Mouse (Mus musculus) liver, embryonic 16.5 days (tissue): ENCODE measurements around the gene Prpsap2. TPM values are rescaled to one million over a fixed set of nuclear protein-coding genes. Genes with fewer than 3 reads are reported as not detected.
A peak's percentile ranks its signal among the peaks of the same experiment; 100 is the strongest.

ENCODE experiments used
- ATAC-seq: fragments of 200-750 bp; cut with Nextera tagmentation; 2 replicates; pipeline ENCODE4 v1.8.0; 2017; ENCODE audit warnings: low read depth, mild to moderate bottlenecking, moderate number of reproducible peaks, moderate library complexity
- H3K27ac ChIP-seq: fragments of 300-500 bp; sonication (generic); 2 replicates; pipeline ENCODE4 v1.5.1; 2014; ENCODE audit warnings: mild to moderate bottlenecking, low read length
- H3K27me3 ChIP-seq: fragments of 300-500 bp; sonication (generic); 2 replicates; pipeline ENCODE4 v1.6.1; 2014; ENCODE audit warnings: low read depth, low read length, mixed read lengths; ENCODE audit not compliant: control insufficient read depth, insufficient read depth
- H3K36me3 ChIP-seq: fragments of 300-500 bp; sonication (generic); 2 replicates; pipeline ENCODE4 v1.6.1; 2014; ENCODE audit warnings: mild to moderate bottlenecking; ENCODE audit not compliant: control insufficient read depth, insufficient read depth
- H3K4me1 ChIP-seq: fragments of 300-500 bp; sonication (generic); 2 replicates; pipeline ENCODE4 v1.6.1; 2014; ENCODE audit warnings: low read depth, low read length, mixed read lengths; ENCODE audit not compliant: control insufficient read depth
- H3K4me2 ChIP-seq: fragments of 300-500 bp; sonication (generic); 2 replicates; pipeline ENCODE4 v1.6.1; 2014; ENCODE audit warnings: low read depth, low read length, mixed read lengths
- H3K4me3 ChIP-seq: fragments of 300-500 bp; sonication (generic); 2 replicates; pipeline ENCODE4 v1.5.1; 2014; ENCODE audit warnings: low read depth, mild to moderate bottlenecking, low read length
- H3K9ac ChIP-seq: fragments of 300-500 bp; sonication (generic); 2 replicates; pipeline ENCODE4 v1.6.1; 2014; ENCODE audit warnings: low read depth, low read length
- H3K9me3 ChIP-seq: fragments of 300-500 bp; sonication (generic); replicated peaks from 2 replicates; pipeline ENCODE4 v1.6.1; 2016; ENCODE audit warnings: low read length; ENCODE audit not compliant: control insufficient read depth
- WGBS: fragments of 180-500 bp; shearing (Covaris S2); extraction: QIAGEN DNeasy Blood & Tissue Kit; methylation state at CpG from one replicate; pipeline ENCODE4 v1.1.7; 2014; ENCODE audit not compliant: insufficient replicate concordance; 5-methylcytosine and 5-hydroxymethylcytosine counted together
- polyA plus RNA-seq: library from polyadenylated mRNA; unstranded; fragments of >200 nt; fragmentation: Nextera tagmentation; extraction: Ambion mirVana; gene quantifications from 2 replicates; pipeline ENCODE4 v1.2.1, GENCODE M21; 2015

Prpsap2 gene
- polyA plus RNA-seq, 1 experiment from 2014 or later = 5.7 TPM

DNA sequence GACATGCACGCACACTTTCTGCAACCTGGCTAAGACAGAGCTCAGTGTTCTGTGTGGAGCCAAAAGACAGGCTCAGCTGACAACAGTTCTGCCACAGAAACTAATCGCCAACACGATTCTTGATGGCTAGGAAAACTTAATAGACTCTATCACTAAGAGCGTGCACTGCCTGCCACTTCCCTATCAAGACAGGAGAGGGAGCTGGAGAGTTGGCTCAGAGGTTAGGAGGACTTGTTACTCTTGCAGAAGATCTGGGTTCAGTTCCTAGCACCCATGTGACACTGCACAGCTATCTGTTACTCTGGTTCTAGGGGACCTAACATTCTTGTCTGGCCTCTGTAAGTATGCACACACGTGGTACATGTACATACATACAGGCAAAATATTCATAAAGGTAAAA, 10.3 kb downstream of the Prpsap2 start:
- ATAC-seq = no peak

GRCm38 (mm10) chr11:61747161-61747560, 14.7 kb downstream of the Prpsap2 start:
- Histone ChIP-seq H3K9ac (no peak overlapping the region), H3K4me3 (no peak overlapping the region), H3K4me1 (no peaks in the 10 kb centered on the region), H3K27me3 (no peaks in the 10 kb centered on the region), H3K36me3 (no peaks in the 10 kb centered on the region; the same call in 1 of the 2 replicates), H3K9me3 (no peaks in the 10 kb centered on the region), H3K4me2 (no peak overlapping the region), H3K27ac (no peak overlapping the region)
- ATAC-seq = no peak
- 66% methylated on average over 3 of the region's 3 CpGs for WGBS

More for the DNA sequence above, 10.3 kb downstream of the Prpsap2 start:
- Histone ChIP-seq H3K36me3 (no peaks in the 10 kb centered on the region), H3K4me1 (peaks cover under 1% of the 10 kb centered on the region; the same call in 1 of the 2 replicates), H3K27me3 (no peaks in the 10 kb centered on the region), H3K9ac (no peak overlapping the region), H3K27ac (no peak overlapping the region), H3K4me3 (no peak overlapping the region), H3K9me3 (no peaks in the 10 kb centered on the region), H3K4me2 (no peak overlapping the region)
- WGBS = 60% methylated on average over 5 of the region's 5 CpGs

- no peak for ATAC-seq
- Histone ChIP-seq H3K27ac (no peak overlapping the region), H3K27me3 (no peaks in the 10 kb centered on the region), H3K9ac (no peak overlapping the region), H3K36me3 (peaks cover 4% of the 10 kb centered on the region), H3K4me3 (no peak overlapping the region), H3K9me3 (no peaks in the 10 kb centered on the region), H3K4me2 (no peak overlapping the region), H3K4me1 (no peaks in the 10 kb centered on the region)
- WGBS = 77% methylated on average over 9 of the region's 9 CpGs
These were observed 16.1 kb downstream of the Prpsap2 start for GRCm38 (mm10) chr11:61745781-61746180.

GRCm38 (mm10) chr11:61744460-61744859, 17.4 kb downstream of the Prpsap2 start:
- Histone ChIP-seq H3K9ac (no peak overlapping the region), H3K4me3 (no peak overlapping the region), H3K9me3 (no peaks in the 10 kb centered on the region), H3K36me3 (peaks cover 4% of the 10 kb centered on the region), H3K4me1 (no peaks in the 10 kb centered on the region), H3K27ac (no peak overlapping the region), H3K4me2 (no peak overlapping the region), H3K27me3 (no peaks in the 10 kb centered on the region)
- no peak for ATAC-seq
- WGBS = 65% methylated on average over 3 of the region's 3 CpGs

GRCm38 (mm10) chr11:61743768-61744167, 18.1 kb downstream of the Prpsap2 start:
- Histone ChIP-seq H3K9ac (no peak overlapping the region), H3K36me3 (peaks cover 4% of the 10 kb centered on the region), H3K27me3 (no peaks in the 10 kb centered on the region), H3K27ac (no peak overlapping the region), H3K4me1 (no peaks in the 10 kb centered on the region), H3K4me3 (no peak overlapping the region), H3K9me3 (no peaks in the 10 kb centered on the region), H3K4me2 (no peak overlapping the region)
- 65% methylated on average over 3 of the region's 3 CpGs for WGBS
- no peak for ATAC-seq

DNA sequence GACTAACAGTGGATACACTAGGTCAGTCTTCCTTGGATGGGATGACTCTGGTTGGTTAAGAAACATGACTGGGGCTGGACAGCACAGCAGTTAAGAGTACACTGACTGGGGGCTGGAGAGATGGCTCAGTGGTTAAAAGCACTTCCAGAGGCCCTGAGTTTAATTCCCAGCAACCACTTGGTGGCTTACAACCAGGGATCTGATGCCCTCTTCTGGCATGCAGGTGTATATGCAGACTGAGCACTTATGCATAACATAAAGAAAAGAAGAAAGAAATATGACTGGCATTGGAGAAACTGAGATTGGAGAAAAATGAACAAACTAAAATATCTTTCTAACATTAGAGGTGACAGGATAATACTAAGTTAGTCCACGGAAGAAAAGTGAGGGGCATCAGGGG, 21.4 kb downstream of the Prpsap2 start:
- Histone ChIP-seq H3K4me2 (no peak overlapping the region), H3K36me3 (peaks cover 7% of the 10 kb centered on the region), H3K9ac (no peak overlapping the region), H3K27me3 (no peaks in the 10 kb centered on the region), H3K27ac (no peak overlapping the region), H3K4me1 (no peaks in the 10 kb centered on the region), H3K4me3 (no peak overlapping the region), H3K9me3 (no peaks in the 10 kb centered on the region)
- ATAC-seq = no peak
- 80% methylated on average over 1 of the region's 1 CpGs for WGBS

GRCm38 (mm10) chr11:61737290-61737689, 24.6 kb downstream of the Prpsap2 start:
- Histone ChIP-seq H3K27ac (no peak overlapping the region), H3K4me2 (no peak overlapping the region), H3K4me1 (no peaks in the 10 kb centered on the region), H3K4me3 (no peak overlapping the region), H3K9ac (no peak overlapping the region), H3K36me3 (peaks cover 7% of the 10 kb centered on the region), H3K9me3 (no peaks in the 10 kb centered on the region), H3K27me3 (no peaks in the 10 kb centered on the region)
- WGBS = 40% methylated on average over 1 of the region's 1 CpGs
- ATAC-seq = no peak

DNA sequence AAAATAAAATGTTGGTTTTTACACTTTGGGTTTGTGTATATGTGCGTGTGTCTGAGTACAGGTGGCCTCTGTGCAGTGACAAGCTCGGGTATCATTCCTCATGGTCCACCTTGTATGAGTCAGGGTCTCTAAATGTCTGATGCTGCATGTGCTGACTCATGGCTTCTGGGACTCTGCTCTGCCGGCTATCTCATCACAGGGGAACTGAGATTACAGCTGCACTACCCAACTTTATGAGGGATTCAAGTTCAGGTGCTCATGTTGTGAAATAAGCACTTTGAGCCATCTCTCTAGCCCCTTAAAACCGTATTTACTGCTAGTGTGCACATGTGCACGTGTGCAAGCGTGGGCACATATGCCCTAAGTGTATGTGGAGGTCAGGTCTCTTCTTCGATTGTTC, 29.2 kb downstream of the Prpsap2 start:
- Histone ChIP-seq H3K9ac (no peak overlapping the region), H3K27ac (no peak overlapping the region), H3K27me3 (no peaks in the 10 kb centered on the region), H3K4me2 (no peak overlapping the region), H3K4me1 (no peaks in the 10 kb centered on the region), H3K9me3 (no peaks in the 10 kb centered on the region), H3K4me3 (no peak overlapping the region), H3K36me3 (peaks cover 3% of the 10 kb centered on the region; the same call in 1 of the 2 replicates)
- no peak for ATAC-seq
- WGBS = 69% methylated on average over 7 of the region's 7 CpGs

DNA sequence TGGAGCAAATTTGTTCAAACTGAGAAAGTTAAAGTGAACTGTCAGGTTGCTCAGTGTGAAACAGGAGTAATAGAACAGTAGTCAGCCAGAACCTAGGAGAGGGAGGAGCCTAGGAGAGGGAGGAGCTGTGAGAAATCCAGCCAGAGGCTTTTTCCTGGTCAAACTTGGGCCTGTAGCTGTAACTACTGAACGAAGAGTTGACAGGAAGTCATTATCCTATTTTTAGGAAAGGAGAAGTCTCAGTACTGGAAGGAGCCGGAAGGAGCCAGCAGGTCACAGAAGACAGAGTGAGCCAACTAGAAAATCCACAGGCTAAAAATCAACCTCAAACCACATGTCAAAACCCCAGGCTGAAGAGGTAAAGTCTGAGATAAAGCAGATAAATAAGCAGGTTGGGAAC, 33.9 kb downstream of the Prpsap2 start:
- Histone ChIP-seq H3K27me3 (no peaks in the 10 kb centered on the region), H3K4me1 (no peaks in the 10 kb centered on the region), H3K4me3 (no peak overlapping the region), H3K9me3 (no peaks in the 10 kb centered on the region), H3K4me2 (no peak overlapping the region), H3K9ac (no peak overlapping the region), H3K36me3 (no peaks in the 10 kb centered on the region), H3K27ac (0 out of 2 replicates have a peak overlapping the region, but pooled peaks have one; percentile 20)
- ATAC-seq = 0 out of 2 replicates have a peak, but pooled peaks have one; percentile 21
- WGBS = 29% methylated on average over 2 of the region's 2 CpGs
